Mouse (Mus musculus): Measurements from ENCODE around the gene Rangap1.
A peak's percentile ranks its signal among the peaks of the same experiment; 100 is the strongest.

Rangap1 gene

GRCm38 (mm10) chr15:81693967-81694881 is 51.1 kb downstream of the Rangap1 start:
- peak; percentile 84 to 88 for DNase-seq

DNA sequence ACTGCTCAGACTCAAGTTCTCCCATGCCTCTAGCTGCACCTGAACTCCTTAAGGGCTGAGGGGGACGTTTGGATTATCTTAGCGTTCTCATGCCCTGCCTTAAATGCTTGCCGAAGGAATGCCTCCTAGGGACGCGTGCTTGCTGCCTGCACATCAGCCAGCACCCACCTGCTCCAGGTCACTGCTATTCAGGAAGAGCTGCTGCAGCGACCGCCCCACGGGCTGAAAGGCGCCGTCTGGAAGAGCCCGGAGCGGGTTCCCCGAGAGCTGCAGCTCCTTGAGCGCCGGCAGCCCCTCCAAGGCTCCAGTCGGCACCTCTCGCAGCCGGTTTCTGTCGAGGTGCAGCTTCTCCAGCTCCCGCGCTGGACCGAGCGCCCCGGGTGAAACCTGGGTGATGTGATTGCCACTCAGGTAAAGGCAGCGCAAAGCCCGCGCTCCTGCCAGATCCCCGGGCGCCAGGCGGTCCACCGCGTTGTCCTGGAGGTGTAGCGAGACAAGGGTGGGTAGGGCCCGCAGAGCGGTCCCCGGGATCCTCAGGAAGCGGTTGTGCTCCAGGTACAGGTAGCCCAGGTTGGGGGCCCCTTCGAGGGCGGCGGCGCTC is 51.9 kb downstream of the Rangap1 start:
- no peak for DNase-seq

- no peak for DNase-seq
These were observed 65.0 kb downstream of the Rangap1 start for GRCm38 (mm10) chr15:81680301-81680805.

GRCm38 (mm10) chr15:81676637-81677036 is 68.7 kb downstream of the Rangap1 start:
- no peak for DNase-seq

- peak; percentile 54 to 55 for DNase-seq
These were observed 75.1 kb downstream of the Rangap1 start for GRCm38 (mm10) chr15:81670231-81670640.

- no peak for DNase-seq
These were observed 78.4 kb downstream of the Rangap1 start for GRCm38 (mm10) chr15:81666957-81667356.

DNA sequence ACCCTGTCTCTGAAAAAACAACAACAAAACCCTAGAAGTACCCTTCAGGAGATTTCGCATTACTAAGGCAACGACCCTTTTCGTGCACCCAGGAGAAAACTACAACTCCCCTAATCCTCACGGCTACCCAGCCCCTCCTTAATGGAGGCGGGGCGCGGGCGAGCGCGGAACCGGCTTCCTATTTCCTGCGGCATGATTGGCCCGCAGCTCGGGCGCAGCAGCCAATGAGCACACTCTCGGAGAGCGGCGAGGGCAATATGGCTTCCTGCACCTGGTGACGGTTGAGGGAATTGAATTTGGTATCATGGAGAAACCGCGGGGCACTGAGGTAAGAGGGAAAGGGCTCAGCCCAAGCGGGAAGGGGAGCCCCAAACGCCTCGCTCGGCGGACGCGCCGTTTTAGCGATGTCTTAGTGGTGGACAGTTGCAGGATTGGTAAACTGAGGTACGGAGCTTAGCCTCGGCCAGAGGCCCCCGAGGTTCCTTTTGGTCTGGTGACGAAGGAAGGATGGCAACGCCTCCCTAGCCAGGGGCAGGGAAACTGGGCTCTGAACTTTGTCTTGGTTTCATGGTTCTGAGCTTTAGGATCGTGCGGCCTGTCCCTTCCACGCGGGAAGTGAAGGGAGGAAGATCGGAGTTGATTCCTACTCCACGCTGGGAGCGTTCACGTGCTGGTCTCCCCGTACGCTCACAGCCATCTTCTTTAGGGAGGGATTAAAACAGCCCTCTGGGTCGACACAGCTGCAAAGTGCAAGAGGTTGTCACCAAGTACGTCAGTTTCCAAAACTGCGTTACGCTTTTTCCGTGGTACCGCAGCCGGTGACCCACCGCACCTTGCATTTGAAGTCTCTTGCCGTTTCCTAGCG is 81.4 kb downstream of the Rangap1 start, which contains the start of gene L3mbtl2:
Gene L3mbtl2, plus strand, starts transcription at position 193 of the 865 bp plus-strand sequence.
- peak; percentile 87 to 90 for DNase-seq

- DNase-seq = no peak
These were observed 82.0 kb downstream of the Rangap1 start for GRCm38 (mm10) chr15:81663281-81663680.

DNA sequence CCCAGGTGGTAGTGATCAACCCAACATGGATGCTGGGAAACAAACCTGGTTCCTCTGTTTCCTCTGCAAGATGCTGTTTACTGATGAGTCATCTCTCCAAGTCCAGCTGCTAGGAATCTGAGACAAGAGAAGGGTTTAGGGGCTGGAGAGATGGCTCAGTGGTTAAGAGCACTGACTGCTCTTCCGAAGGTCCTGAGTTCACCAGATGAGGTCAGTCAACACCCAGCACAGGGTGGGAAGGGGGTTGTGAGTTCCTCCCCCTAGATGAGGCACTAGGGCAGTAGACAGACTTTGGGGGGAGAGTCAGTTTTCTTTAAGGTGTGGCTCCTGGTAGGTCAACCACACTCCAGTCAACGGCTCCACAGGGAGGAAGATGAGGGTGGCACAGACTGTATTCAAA is 83.6 kb downstream of the Rangap1 start:
- no peak for DNase-seq

Data from cerebellum, postnatal 36 days (tissue).